8 mouse cellular contexts compared by ENCODE assay signal in the genomic region with DNA sequence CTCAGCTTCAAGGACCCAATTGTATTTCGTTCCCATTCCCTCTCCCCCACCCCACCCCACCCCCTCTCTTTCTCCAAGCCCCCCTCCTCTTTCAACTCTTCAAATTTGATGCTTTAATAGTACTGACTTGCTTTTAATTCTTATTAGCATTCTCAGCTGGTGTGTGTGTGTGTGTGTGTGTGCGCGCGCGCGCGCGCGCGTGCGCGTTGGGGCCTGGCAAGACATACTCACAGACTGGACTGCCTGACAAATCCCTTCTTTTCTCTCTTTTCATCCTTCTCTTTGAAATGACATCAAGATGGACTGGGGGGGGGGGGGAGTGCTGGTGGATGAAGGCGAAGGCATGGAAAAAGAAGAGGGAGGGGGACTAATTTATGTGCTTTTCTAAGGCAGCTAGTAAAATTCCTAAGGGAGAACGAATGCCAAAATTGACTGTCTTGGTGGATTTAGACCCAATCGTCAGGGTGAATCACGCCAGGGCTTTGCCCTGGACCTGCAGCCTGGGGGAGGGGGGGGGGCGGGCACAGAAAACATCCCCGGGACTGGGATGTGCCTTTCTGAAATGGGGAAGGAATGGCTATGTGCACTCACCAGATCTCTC. TPM values are rescaled to one million over a fixed set of nuclear protein-coding genes. Genes with fewer than 3 reads are reported as not detected.
A peak's percentile ranks its signal among the peaks of the same experiment; 100 is the strongest.
DNase-seq lines count a peak whose midpoint lies in the region; ATAC-seq and TF ChIP-seq lines count a peak whose summit lies in the region.

No protein-coding gene starts in this region.

- no peak for TF ChIP-seq CTCF in G1E (IDR thresholded peaks at IDR 0.05; ENCODE audit: low read depth, low read length)

- H3K9me3 ChIP-seq in G1E (replicated peaks): no peaks in the 10 kb centered on the region
- no peaks in the 10 kb centered on the region for H3K9me3 ChIP-seq in forebrain, embryonic 11.5 days (ENCODE audit: control insufficient read depth, low read length)
- no peaks in the 10 kb centered on the region for H3K9me3 ChIP-seq in limb, embryonic 11.5 days (ENCODE audit: control insufficient read depth, low read length)

- no peak for ATAC-seq in G1E (ENCODE audit: extremely low read depth, insufficient number of reproducible peaks, low FRiP score, poor library complexity, severe bottlenecking)
- no peak for ATAC-seq in forebrain, embryonic 11.5 days (replicated peaks; ENCODE audit: low FRiP score)
- ATAC-seq in limb, embryonic 11.5 days (ENCODE audit: insufficient number of reproducible peaks, low FRiP score, low TSS enrichment, low read depth): no peak
- ATAC-seq in activated CD4-positive, CD25-positive, alpha-beta regulatory T cell, adult 4 months: no peak

- H3K4me3 ChIP-seq in G1E (ENCODE audit: low read depth, low read length): peak overlapping the region; percentile 74; the same call in 1 of the 2 replicates
- peak overlapping the region; percentile 28; the same call in 1 of the 2 replicates for H3K4me3 ChIP-seq in forebrain, embryonic 11.5 days (ENCODE audit: low read depth, low read length)
- no peak overlapping the region; the same call in 1 of the 2 replicates for H3K4me3 ChIP-seq in limb, embryonic 11.5 days (ENCODE audit: low read depth, low read length)

- H3K4me2 ChIP-seq in forebrain, embryonic 11.5 days (ENCODE audit: low read depth, low read length, severe bottlenecking): peak overlapping the region; percentile 73
- peak overlapping the region; percentile 84 for H3K4me2 ChIP-seq in limb, embryonic 11.5 days (ENCODE audit: low read depth, severe bottlenecking)

- DNase-seq in gastrocnemius, postnatal 14 days: peak; percentile 47
- no peak for DNase-seq in gastrocnemius, postnatal 10 days
- no peak for DNase-seq in G1E (ENCODE audit: low spot score)
- no peak for DNase-seq in forebrain, embryonic 11.5 days (ENCODE audit: low spot score)
- DNase-seq in limb, embryonic 11.5 days (ENCODE audit: low spot score): peak; percentile 60
- DNase-seq in neural tube, embryonic 10.5 days (ENCODE audit: extremely low spot score, low spot score): peak; percentile 71
- no peak for DNase-seq in right cerebral cortex, postnatal 14 days

- no peaks in the 10 kb centered on the region for H3K36me3 ChIP-seq in G1E (replicated peaks)
- H3K36me3 ChIP-seq in forebrain, embryonic 11.5 days (ENCODE audit: control insufficient read depth, insufficient read depth, low read length): no peaks in the 10 kb centered on the region
- no peaks in the 10 kb centered on the region for H3K36me3 ChIP-seq in limb, embryonic 11.5 days (ENCODE audit: control insufficient read depth, insufficient read depth, low read length)

- peaks cover 91% of the 10 kb centered on the region for H3K4me1 ChIP-seq in G1E (ENCODE audit: insufficient read depth, low read depth, low read length)
- H3K4me1 ChIP-seq in forebrain, embryonic 11.5 days (replicated peaks; ENCODE audit: control insufficient read depth, insufficient read depth, low read length): peaks cover 82% of the 10 kb centered on the region
- peaks cover 73% of the 10 kb centered on the region for H3K4me1 ChIP-seq in limb, embryonic 11.5 days (ENCODE audit: control insufficient read depth, insufficient read depth, low read length)

- intact Hi-C loops in gastrocnemius, postnatal 14 days (cut with DNase I; ENCODE audit: low total_unique reads): no loop called here

- peak overlapping the region; percentile 98 for H3K27ac ChIP-seq in forebrain, embryonic 11.5 days (ENCODE audit: low read depth, low read length)
- peak overlapping the region; percentile 99 for H3K27ac ChIP-seq in limb, embryonic 11.5 days (replicated peaks; ENCODE audit: low read depth, low read length)

- H3K27me3 ChIP-seq in G1E (ENCODE audit: insufficient read depth, low read length): no peaks in the 10 kb centered on the region
- no peaks in the 10 kb centered on the region for H3K27me3 ChIP-seq in forebrain, embryonic 11.5 days (ENCODE audit: control insufficient read depth, insufficient read depth, low read length)
- H3K27me3 ChIP-seq in limb, embryonic 11.5 days (ENCODE audit: control insufficient read depth, insufficient read depth, low read length): no peaks in the 10 kb centered on the region

- peak overlapping the region; percentile 66 for H3K9ac ChIP-seq in forebrain, embryonic 11.5 days (ENCODE audit: low read length)
- 0 out of 2 replicates have a peak overlapping the region, but pooled peaks have one; percentile 27 for H3K9ac ChIP-seq in limb, embryonic 11.5 days (ENCODE audit: low read length)

- under 1% methylated on average over 17 of the region's 18 CpGs for WGBS in forebrain, embryonic 11.5 days
- under 1% methylated on average over 18 of the region's 18 CpGs for WGBS in limb, embryonic 11.5 days

RNA-seq across cellular contexts. Expression of gene Irf2bpl, which starts 8.2 kb away (rescaled TPM):
- total RNA-seq in gastrocnemius, postnatal 14 days (2021): 10 to 100 TPM; 41.8 to 42.8 TPM
- total RNA-seq in gastrocnemius, postnatal 10 days (2021): 10 to 100 TPM; 42.9 to 46.7 TPM
- total RNA-seq in G1E (2014; fragmentation: Nextera tagmentation) (8.4 and 10.0 TPM in 2 replicates), G1E (2017) (8.5 and 11.0 TPM in 2 replicates)
- 18.8 and 23.1 TPM in 2 replicates for polyA plus RNA-seq in G1E (2012)
- polyA plus RNA-seq in forebrain, embryonic 11.5 days (2014; fragmentation: Nextera tagmentation; extraction: Ambion mirVana): 40.3 and 42.7 TPM in 2 replicates
- polyA plus RNA-seq in limb, embryonic 11.5 days (2014; fragmentation: Nextera tagmentation; extraction: Ambion mirVana): 17.9 and 22.0 TPM in 2 replicates
- polyA plus RNA-seq in activated CD4-positive, CD25-positive, alpha-beta regulatory T cell, adult 4 months (2017; shearing (Covaris generic)): 10 to 100 TPM in 1 of 2 experiments, 1 to 10 TPM in 1; 8.6 to 13.6 TPM

RNA-seq across cellular contexts. Expression of gene Cipc, which starts 54.0 kb away (rescaled TPM):
- total RNA-seq in gastrocnemius, postnatal 14 days (2021): 10 to 100 TPM; 20.2 to 20.3 TPM
- total RNA-seq in gastrocnemius, postnatal 10 days (2021): 10 to 100 TPM; 17.5 to 22.8 TPM
- 89.5 and 104 TPM in 2 replicates for total RNA-seq in G1E (2014; fragmentation: Nextera tagmentation)
- total RNA-seq in G1E (2017): 70.0 and 75.9 TPM in 2 replicates
- 35.5 and 42.7 TPM in 2 replicates for polyA plus RNA-seq in G1E (2012)
- polyA plus RNA-seq in forebrain, embryonic 11.5 days (2014; fragmentation: Nextera tagmentation; extraction: Ambion mirVana): 46.5 and 48.7 TPM in 2 replicates
- polyA plus RNA-seq in limb, embryonic 11.5 days (2014; fragmentation: Nextera tagmentation; extraction: Ambion mirVana): 31.3 and 33.7 TPM in 2 replicates
- 10 to 100 TPM; 19.8 to 20.1 TPM for polyA plus RNA-seq in activated CD4-positive, CD25-positive, alpha-beta regulatory T cell, adult 4 months (2017; shearing (Covaris generic))

Comparison
In these comparisons a context has a peak if more than half of its experiments do, and no peak if none do; other contexts are left out.
1. DNase-seq: peak in gastrocnemius, postnatal 14 days (single experiment), limb, embryonic 11.5 days (single experiment) and neural tube, embryonic 10.5 days (single experiment); none in gastrocnemius, postnatal 10 days (single experiment), G1E (single experiment), forebrain, embryonic 11.5 days (single experiment) and right cerebral cortex, postnatal 14 days (single experiment).